Mouse (Mus musculus): ENCODE results near the gene Igsf9. TPM values are rescaled to one million over a fixed set of nuclear protein-coding genes. Genes with fewer than 3 reads are reported as not detected.
A peak's percentile ranks its signal among the peaks of the same experiment; 100 is the strongest.

Igsf9 gene
- polyA plus RNA-seq, 1 experiment from 2014 or later = 41.8 TPM

DNA sequence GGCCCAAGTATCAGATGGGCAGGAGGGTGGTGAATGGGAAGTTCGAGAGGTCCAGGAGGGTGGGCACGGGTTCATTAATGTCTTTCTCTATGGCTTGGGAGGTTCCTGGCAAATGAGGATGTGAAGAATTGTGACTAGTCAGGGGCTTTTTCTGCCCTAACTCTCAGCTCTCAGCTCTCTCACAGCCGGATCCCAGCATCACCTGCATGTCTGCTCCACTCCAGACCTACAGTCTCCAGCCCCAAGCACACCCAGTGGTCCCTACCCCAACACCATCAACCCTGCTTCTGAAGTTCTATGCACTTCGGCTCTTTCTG lies 32.6 kb downstream of the Igsf9 start:
- WGBS = 72% methylated on average over 4 of the region's 4 CpGs
- peaks cover 7% of the 10 kb centered on the region; the same call in 1 of the 2 replicates for H3K9me3 ChIP-seq (ENCODE audit: control insufficient read depth, low read length)
- H3K9ac ChIP-seq (ENCODE audit: low read depth, low read length) = no peak overlapping the region
- ATAC-seq (ENCODE audit: low FRiP score, low TSS enrichment) = no peak
- no peak overlapping the region for H3K4me2 ChIP-seq (replicated peaks; ENCODE audit: low read depth, low read length)
- no peaks in the 10 kb centered on the region for H3K27me3 ChIP-seq (ENCODE audit: control insufficient read depth, insufficient read depth, low read length)
- H3K4me1 ChIP-seq (ENCODE audit: control insufficient read depth, insufficient read depth, low read length) = peaks cover 14% of the 10 kb centered on the region
- H3K4me3 ChIP-seq (ENCODE audit: low read length) = no peak overlapping the region
- no peaks in the 10 kb centered on the region for H3K36me3 ChIP-seq (ENCODE audit: control insufficient read depth, insufficient read depth, low read length)
- peak overlapping the region; percentile 5; the same call in 1 of the 2 replicates for H3K27ac ChIP-seq (ENCODE audit: low read depth, low read length)

DNA sequence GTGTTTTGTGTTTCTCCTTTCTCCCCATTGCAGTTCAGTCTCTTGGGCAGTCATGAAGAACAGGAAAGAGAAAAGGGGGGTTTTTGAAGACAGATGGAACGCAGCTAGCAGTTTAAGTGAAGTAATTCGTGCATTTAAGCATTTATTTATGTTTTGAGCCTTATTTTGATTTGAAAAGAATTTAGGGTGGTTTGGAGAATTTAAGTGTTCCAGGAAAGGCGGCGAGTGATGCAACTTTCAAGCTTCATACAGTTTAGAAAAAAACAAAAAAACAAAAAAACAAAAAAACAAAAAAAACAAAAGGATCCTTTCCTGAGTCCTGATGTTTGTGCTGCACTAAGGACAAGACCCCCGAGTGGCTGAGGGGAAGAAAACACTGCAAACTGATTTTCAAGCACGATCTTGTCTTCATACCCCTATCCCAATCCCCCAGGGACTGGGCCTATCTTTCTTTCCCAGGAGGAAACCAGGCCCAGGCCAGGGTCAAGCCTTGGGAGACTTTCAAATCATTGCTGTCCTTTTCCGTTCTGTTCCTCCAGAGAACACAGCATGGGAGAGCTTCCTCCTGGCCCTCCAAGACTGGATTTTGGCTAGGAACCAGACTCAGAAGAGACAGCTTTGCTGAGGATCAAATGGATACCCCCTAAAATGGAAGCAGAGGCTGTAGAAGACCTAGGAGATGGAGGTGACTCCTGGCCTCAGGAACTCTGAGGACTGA lies 33.1 kb downstream of the Igsf9 start:
- no peak for ATAC-seq (ENCODE audit: low FRiP score, low TSS enrichment)
- no peak overlapping the region for H3K4me2 ChIP-seq (replicated peaks; ENCODE audit: low read depth, low read length)
- 74% methylated on average over 7 of the region's 7 CpGs for WGBS
- H3K4me3 ChIP-seq (ENCODE audit: low read length) = no peak overlapping the region
- H3K9me3 ChIP-seq (ENCODE audit: control insufficient read depth, low read length) = peaks cover 7% of the 10 kb centered on the region; the same call in 1 of the 2 replicates
- no peaks in the 10 kb centered on the region for H3K36me3 ChIP-seq (ENCODE audit: control insufficient read depth, insufficient read depth, low read length)
- H3K27ac ChIP-seq (ENCODE audit: low read depth, low read length) = peak overlapping the region; percentile 5; the same call in 1 of the 2 replicates
- peaks cover 14% of the 10 kb centered on the region for H3K4me1 ChIP-seq (ENCODE audit: control insufficient read depth, insufficient read depth, low read length)
- no peaks in the 10 kb centered on the region for H3K27me3 ChIP-seq (ENCODE audit: control insufficient read depth, insufficient read depth, low read length)
- no peak overlapping the region for H3K9ac ChIP-seq (ENCODE audit: low read depth, low read length)

DNA sequence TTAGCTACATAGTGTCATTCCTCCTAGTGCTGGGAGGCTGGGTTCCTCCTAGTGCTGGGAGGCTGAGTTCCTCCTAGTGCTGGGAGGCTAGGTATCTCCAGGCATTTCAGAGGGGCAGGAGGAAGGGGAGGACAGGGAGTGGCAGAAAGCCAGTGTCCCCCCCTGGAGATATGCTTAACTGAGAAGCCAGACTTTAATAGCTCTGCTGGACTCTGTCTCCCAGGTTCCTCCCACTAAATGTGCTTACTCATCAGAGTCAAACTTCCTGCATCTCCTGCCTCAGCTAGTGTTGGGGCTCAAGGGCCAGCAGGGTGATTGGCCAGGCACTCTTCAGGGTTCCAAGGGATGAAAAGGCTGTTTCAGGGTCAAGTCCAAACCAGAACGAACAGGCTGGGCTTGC lies 33.8 kb downstream of the Igsf9 start:
- no peak overlapping the region for H3K27ac ChIP-seq (ENCODE audit: low read depth, low read length)
- H3K4me1 ChIP-seq (ENCODE audit: control insufficient read depth, insufficient read depth, low read length) = peaks cover 13% of the 10 kb centered on the region; the same call in 1 of the 2 replicates
- H3K4me3 ChIP-seq (ENCODE audit: low read length) = no peak overlapping the region
- H3K27me3 ChIP-seq (ENCODE audit: control insufficient read depth, insufficient read depth, low read length) = no peaks in the 10 kb centered on the region
- H3K9ac ChIP-seq (ENCODE audit: low read depth, low read length) = no peak overlapping the region
- no peaks in the 10 kb centered on the region for H3K36me3 ChIP-seq (ENCODE audit: control insufficient read depth, insufficient read depth, low read length)
- H3K4me2 ChIP-seq (replicated peaks; ENCODE audit: low read depth, low read length) = no peak overlapping the region
- ATAC-seq (ENCODE audit: low FRiP score, low TSS enrichment) = no peak
- peaks cover 7% of the 10 kb centered on the region; the same call in 1 of the 2 replicates for H3K9me3 ChIP-seq (ENCODE audit: control insufficient read depth, low read length)
- 68% methylated on average over 1 of the region's 1 CpGs for WGBS

DNA sequence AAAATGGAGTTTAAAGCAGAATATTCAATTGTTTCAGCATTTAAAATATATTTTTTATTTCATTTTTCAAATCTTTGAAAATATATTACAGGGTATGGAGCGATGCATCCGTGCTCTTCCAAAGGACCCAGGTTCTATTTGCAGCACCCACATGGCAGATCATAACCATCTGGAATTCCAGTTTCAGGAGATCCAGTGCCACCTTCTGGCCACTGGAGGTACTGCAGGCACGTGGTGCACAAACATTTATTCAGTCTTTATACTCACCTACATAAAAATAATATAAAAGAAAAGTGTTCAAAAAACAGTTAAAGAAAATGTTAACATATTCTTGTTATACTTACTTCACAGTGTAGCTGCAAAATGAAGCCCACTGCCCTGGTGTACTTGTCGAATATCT lies 36.4 kb downstream of the Igsf9 start:
- WGBS = 76% methylated on average over 4 of the region's 4 CpGs

DNA sequence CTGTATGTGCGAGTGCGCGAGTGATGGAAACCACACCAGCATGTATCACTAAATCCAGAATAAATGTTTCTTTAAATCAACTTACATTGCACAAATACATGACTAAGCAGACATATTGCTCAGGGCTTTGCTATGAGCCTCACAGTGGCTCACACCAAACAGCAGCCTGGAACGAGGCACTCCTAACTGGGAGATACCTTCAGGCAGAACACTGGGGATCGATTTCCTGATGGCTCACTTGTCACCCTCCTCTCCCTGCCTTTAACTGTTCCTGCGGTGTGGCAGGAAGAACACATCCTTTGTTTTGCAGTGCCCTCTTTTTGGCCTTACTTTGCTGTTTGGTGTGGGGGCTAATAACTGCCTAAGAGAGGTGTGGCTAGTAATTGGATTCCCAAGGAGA lies 38.1 kb downstream of the Igsf9 start:
- H3K36me3 ChIP-seq (ENCODE audit: control insufficient read depth, insufficient read depth, low read length) = no peaks in the 10 kb centered on the region
- H3K4me1 ChIP-seq (ENCODE audit: control insufficient read depth, insufficient read depth, low read length) = peaks cover 10% of the 10 kb centered on the region; the same call in 1 of the 2 replicates
- 52% methylated on average over 6 of the region's 6 CpGs for WGBS
- H3K4me2 ChIP-seq (replicated peaks; ENCODE audit: low read depth, low read length) = no peak overlapping the region
- H3K9me3 ChIP-seq (ENCODE audit: control insufficient read depth, low read length) = peaks cover 7% of the 10 kb centered on the region; the same call in 1 of the 2 replicates
- no peak overlapping the region for H3K4me3 ChIP-seq (ENCODE audit: low read length)
- H3K27me3 ChIP-seq (ENCODE audit: control insufficient read depth, insufficient read depth, low read length) = no peaks in the 10 kb centered on the region
- ATAC-seq (ENCODE audit: low FRiP score, low TSS enrichment) = no peak
- H3K27ac ChIP-seq (ENCODE audit: low read depth, low read length) = no peak overlapping the region
- H3K9ac ChIP-seq (ENCODE audit: low read depth, low read length) = no peak overlapping the region

More for the DNA sequence above, 36.4 kb downstream of the Igsf9 start:
- Histone ChIP-seq H3K4me3 (ENCODE audit: low read length) (no peak overlapping the region), H3K27me3 (ENCODE audit: control insufficient read depth, insufficient read depth, low read length) (no peaks in the 10 kb centered on the region), H3K27ac (ENCODE audit: low read depth, low read length) (no peak overlapping the region), H3K36me3 (ENCODE audit: control insufficient read depth, insufficient read depth, low read length) (no peaks in the 10 kb centered on the region), H3K9me3 (ENCODE audit: control insufficient read depth, low read length) (peaks cover 7% of the 10 kb centered on the region; the same call in 1 of the 2 replicates), H3K9ac (ENCODE audit: low read depth, low read length) (no peak overlapping the region), H3K4me2 (replicated peaks; ENCODE audit: low read depth, low read length) (no peak overlapping the region), H3K4me1 (ENCODE audit: control insufficient read depth, insufficient read depth, low read length) (peaks cover 16% of the 10 kb centered on the region; the same call in 1 of the 2 replicates)
- no peak for ATAC-seq (ENCODE audit: low FRiP score, low TSS enrichment)

DNA sequence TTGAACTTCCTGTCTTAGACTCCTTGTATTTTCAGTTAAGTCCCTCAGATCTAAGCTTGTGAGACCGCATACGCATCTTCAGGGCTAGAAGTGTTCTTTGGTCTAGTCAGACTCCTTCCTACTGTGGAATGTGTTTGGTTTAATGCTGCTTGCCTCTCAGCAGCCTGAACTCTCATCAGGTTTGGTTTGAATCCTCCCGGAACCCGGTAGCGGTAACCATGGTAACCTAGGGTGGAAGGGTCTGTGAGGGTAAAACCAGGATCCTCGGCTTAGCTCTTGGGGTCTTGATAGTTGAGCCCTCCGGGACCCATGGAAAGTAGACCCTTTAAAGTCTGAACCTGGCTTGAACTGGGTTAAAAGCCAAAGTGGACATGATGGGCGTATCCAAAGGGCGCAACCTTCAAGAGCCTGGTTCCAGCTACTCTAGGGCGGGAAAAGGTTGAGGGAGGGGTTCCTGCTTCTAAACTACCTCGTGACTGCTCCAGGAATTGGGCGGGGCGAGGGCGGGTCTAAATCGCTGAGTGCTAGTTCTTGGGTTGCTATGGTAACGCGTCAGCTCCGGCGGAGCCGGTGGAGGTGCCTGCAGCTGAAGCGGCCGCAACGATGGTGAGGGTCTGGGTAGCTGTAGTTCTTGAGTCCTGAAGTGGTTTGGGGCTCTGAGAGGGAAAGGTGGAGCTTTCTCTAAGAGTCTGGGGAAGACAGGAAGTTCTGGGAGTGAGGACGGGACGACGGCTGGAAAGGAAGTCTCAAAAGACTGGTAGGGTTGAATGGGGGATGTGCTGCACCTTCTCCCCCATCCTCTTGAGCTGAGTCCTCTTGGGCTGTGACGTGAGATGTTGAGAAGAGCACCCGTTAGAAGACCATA lies 39.2 kb downstream of the Igsf9 start, which contains the start of gene Cfap45:
Gene Cfap45, plus strand, starts transcription at position 226 of the 865 bp plus-strand sequence.
- Histone ChIP-seq H3K4me2 (replicated peaks; ENCODE audit: low read depth, low read length) (peak within 1 kb of the TSS; percentile 54), H3K36me3 (ENCODE audit: control insufficient read depth, insufficient read depth, low read length) (no peaks in the 10 kb centered on the region), H3K27ac (ENCODE audit: low read depth, low read length) (0 out of 2 replicates have a peak within 1 kb of the TSS, but pooled peaks have one; percentile 7), H3K27me3 (ENCODE audit: control insufficient read depth, insufficient read depth, low read length) (no peaks in the 10 kb centered on the region), H3K4me3 (ENCODE audit: low read length) (peak within 1 kb of the TSS; percentile 35), H3K9ac (ENCODE audit: low read depth, low read length) (peak within 1 kb of the TSS; percentile 42), H3K9me3 (ENCODE audit: control insufficient read depth, low read length) (peaks cover 7% of the 10 kb centered on the region; the same call in 1 of the 2 replicates), H3K4me1 (ENCODE audit: control insufficient read depth, insufficient read depth, low read length) (peaks cover 16% of the 10 kb centered on the region; the same call in 1 of the 2 replicates)
- 5% methylated on average over 28 of the region's 28 CpGs for WGBS
- ATAC-seq (ENCODE audit: low FRiP score, low TSS enrichment) = peak; percentile 90

DNA sequence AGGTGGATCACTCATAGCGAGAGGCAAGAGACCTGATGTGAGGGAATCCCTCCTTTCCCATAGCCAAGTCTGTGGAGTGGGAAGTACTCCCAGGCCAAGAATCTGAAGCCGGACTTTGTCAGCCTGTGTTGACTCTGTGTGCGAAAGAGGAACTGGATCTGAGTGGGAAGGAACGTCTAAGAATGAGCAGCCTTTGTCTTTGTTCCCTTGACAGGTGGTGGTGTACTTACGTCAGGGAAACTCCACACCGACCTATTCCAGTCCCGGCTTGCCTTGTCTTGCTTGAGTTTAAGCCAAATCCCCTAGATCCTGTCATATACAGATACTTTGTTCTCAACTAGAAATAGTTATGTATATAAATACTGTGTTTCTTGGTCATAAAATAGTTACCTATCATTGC lies 40.9 kb downstream of the Igsf9 start:
- Histone ChIP-seq H3K9ac (ENCODE audit: low read depth, low read length) (no peak overlapping the region), H3K27me3 (ENCODE audit: control insufficient read depth, insufficient read depth, low read length) (0 out of 2 replicates have a peak, but pooled peaks cover 3% of the 10 kb centered on the region), H3K27ac (ENCODE audit: low read depth, low read length) (no peak overlapping the region), H3K4me1 (ENCODE audit: control insufficient read depth, insufficient read depth, low read length) (peaks cover 16% of the 10 kb centered on the region; the same call in 1 of the 2 replicates), H3K9me3 (ENCODE audit: control insufficient read depth, low read length) (peaks cover 4% of the 10 kb centered on the region; the same call in 1 of the 2 replicates), H3K4me2 (replicated peaks; ENCODE audit: low read depth, low read length) (no peak overlapping the region), H3K36me3 (ENCODE audit: control insufficient read depth, insufficient read depth, low read length) (no peaks in the 10 kb centered on the region), H3K4me3 (ENCODE audit: low read length) (no peak overlapping the region)
- 72% methylated on average over 7 of the region's 7 CpGs for WGBS
- no peak for ATAC-seq (ENCODE audit: low FRiP score, low TSS enrichment)

DNA sequence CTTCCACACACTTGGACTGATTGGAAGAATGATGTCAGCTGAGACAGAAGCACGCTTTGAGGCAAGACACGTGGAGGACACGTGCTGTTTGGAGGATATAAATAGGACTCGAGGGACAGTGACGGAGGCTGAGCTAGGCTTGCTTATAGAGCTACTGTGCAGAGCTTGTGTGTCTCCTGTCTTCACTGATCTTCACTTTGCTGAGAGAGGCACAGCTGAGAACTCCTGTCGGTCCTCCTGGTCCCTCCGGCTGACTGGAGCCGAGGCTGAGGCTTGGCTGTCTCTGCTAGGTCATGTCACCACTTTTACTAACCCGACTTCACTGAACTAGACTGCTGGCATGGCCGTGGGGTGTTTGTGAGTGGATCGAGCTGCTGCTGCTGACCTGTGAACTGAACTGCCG lies 42.1 kb downstream of the Igsf9 start:
- no peaks in the 10 kb centered on the region for H3K36me3 ChIP-seq (ENCODE audit: control insufficient read depth, insufficient read depth, low read length)
- peaks cover 16% of the 10 kb centered on the region; the same call in 1 of the 2 replicates for H3K4me1 ChIP-seq (ENCODE audit: control insufficient read depth, insufficient read depth, low read length)
- no peak overlapping the region for H3K4me3 ChIP-seq (ENCODE audit: low read length)
- 51% methylated on average over 12 of the region's 12 CpGs for WGBS
- no peak for ATAC-seq (ENCODE audit: low FRiP score, low TSS enrichment)
- no peak overlapping the region for H3K4me2 ChIP-seq (replicated peaks; ENCODE audit: low read depth, low read length)
- H3K9me3 ChIP-seq (ENCODE audit: control insufficient read depth, low read length) = no peaks in the 10 kb centered on the region
- 0 out of 2 replicates have a peak, but pooled peaks cover 3% of the 10 kb centered on the region for H3K27me3 ChIP-seq (ENCODE audit: control insufficient read depth, insufficient read depth, low read length)
- no peak overlapping the region for H3K27ac ChIP-seq (ENCODE audit: low read depth, low read length)
- no peak overlapping the region for H3K9ac ChIP-seq (ENCODE audit: low read depth, low read length)
